Mouse (Mus musculus) embryonic facial prominence, embryonic 10.5 days (tissue): ENCODE measurements around the gene Nav2. TPM values are rescaled to one million over a fixed set of nuclear protein-coding genes. Genes with fewer than 3 reads are reported as not detected.

ENCODE experiments used
- DNase-seq: peaks from one replicate; pipeline ENCODE4 v3.0.0-alpha.2; 2017; ENCODE audit warnings: low spot score
- H3K27ac ChIP-seq: fragments of 300-500 bp; sonication (generic); replicated peaks from 2 replicates; pipeline ENCODE4 v1.5.1; 2016; ENCODE audit warnings: mild to moderate bottlenecking
- H3K27me3 ChIP-seq: fragments of 300-500 bp; sonication (generic); replicated peaks from 2 replicates; pipeline ENCODE4 v1.6.1; 2016; ENCODE audit warnings: low read depth, mild to moderate bottlenecking; ENCODE audit not compliant: poor library complexity, severe bottlenecking
- H3K36me3 ChIP-seq: fragments of 300-500 bp; sonication (generic); replicated peaks from 2 replicates; pipeline ENCODE4 v1.6.1; 2016; ENCODE audit warnings: mild to moderate bottlenecking, moderate library complexity
- H3K4me1 ChIP-seq: fragments of 300-500 bp; sonication (generic); 2 replicates; pipeline ENCODE4 v1.6.1; 2016
- H3K4me3 ChIP-seq: fragments of 300-500 bp; sonication (generic); 2 replicates; pipeline ENCODE4 v1.5.1; 2016; ENCODE audit warnings: mild to moderate bottlenecking, moderate library complexity
- H3K9me3 ChIP-seq: fragments of 300-500 bp; sonication (generic); 2 replicates; pipeline ENCODE4 v1.6.1; 2016; ENCODE audit warnings: mild to moderate bottlenecking
- whole genome bisulfite sequencing: fragments of 180-500 bp; shearing (Covaris S2); methylation state at CpG from one replicate; pipeline ENCODE4 v1.1.7; 2016; 5-methylcytosine and 5-hydroxymethylcytosine counted together
- polyA plus RNA-seq: library from polyadenylated mRNA; unstranded; fragments of >200 nt; fragmentation: Nextera tagmentation; extraction: Ambion mirVana; gene quantifications from 2 replicates; pipeline ENCODE4 v1.2.1, GENCODE M21; 2016

Nav2 gene
- polyA plus RNA-seq, 1 experiment from 2014 or later = 11.5 TPM

- 78% methylated on average over 4 of the region's 4 CpGs for WGBS
- Histone ChIP-seq H3K27ac (no peak overlapping the region), H3K9me3 (no peaks in the 10 kb centered on the region), H3K4me1 (peaks cover 4% of the 10 kb centered on the region; the same call in 1 of the 2 replicates), H3K4me3 (no peak overlapping the region), H3K36me3 (no peaks in the 10 kb centered on the region), H3K27me3 (no peaks in the 10 kb centered on the region)
- no peak for DNase-seq
Observed at GRCm38 (mm10) chr7:49421261-49421660, 512.7 kb downstream of the Nav2 start.

GRCm38 (mm10) chr7:49423943-49424342 is 515.4 kb downstream of the Nav2 start:
- peaks cover 4% of the 10 kb centered on the region; the same call in 1 of the 2 replicates for H3K4me1 ChIP-seq
- H3K36me3 ChIP-seq = no peaks in the 10 kb centered on the region
- no peak overlapping the region for H3K4me3 ChIP-seq
- no peaks in the 10 kb centered on the region for H3K27me3 ChIP-seq
- H3K27ac ChIP-seq = no peak overlapping the region
- WGBS = 91% methylated on average over 6 of the region's 6 CpGs
- no peaks in the 10 kb centered on the region for H3K9me3 ChIP-seq
- DNase-seq = no peak

GRCm38 (mm10) chr7:49426060-49426459 is 517.5 kb downstream of the Nav2 start:
- H3K9me3 ChIP-seq = no peaks in the 10 kb centered on the region
- DNase-seq = peak; percentile 56
- H3K27ac ChIP-seq = no peak overlapping the region
- H3K27me3 ChIP-seq = no peaks in the 10 kb centered on the region
- H3K4me1 ChIP-seq = peaks cover 4% of the 10 kb centered on the region; the same call in 1 of the 2 replicates
- H3K36me3 ChIP-seq = no peaks in the 10 kb centered on the region
- 34% methylated on average over 4 of the region's 4 CpGs for WGBS
- H3K4me3 ChIP-seq = no peak overlapping the region

GRCm38 (mm10) chr7:49427843-49428242 is 519.3 kb downstream of the Nav2 start:
- H3K9me3 ChIP-seq = no peaks in the 10 kb centered on the region
- WGBS = 56% methylated on average over 6 of the region's 6 CpGs
- peak; percentile 57 for DNase-seq
- H3K27ac ChIP-seq = no peak overlapping the region
- peaks cover 4% of the 10 kb centered on the region; the same call in 1 of the 2 replicates for H3K4me1 ChIP-seq
- H3K4me3 ChIP-seq = no peak overlapping the region
- H3K36me3 ChIP-seq = no peaks in the 10 kb centered on the region
- no peaks in the 10 kb centered on the region for H3K27me3 ChIP-seq

- Histone ChIP-seq H3K27me3 (peaks cover 5% of the 10 kb centered on the region; the same call in 1 of the 2 replicates), H3K36me3 (no peaks in the 10 kb centered on the region), H3K27ac (no peak overlapping the region), H3K4me3 (no peak overlapping the region), H3K4me1 (peaks cover 4% of the 10 kb centered on the region; the same call in 1 of the 2 replicates), H3K9me3 (no peaks in the 10 kb centered on the region)
- no peak for DNase-seq
- 72% methylated on average over 5 of the region's 5 CpGs for WGBS
Observed at GRCm38 (mm10) chr7:49428947-49429346, 520.4 kb downstream of the Nav2 start.

- Histone ChIP-seq H3K27me3 (peaks cover 5% of the 10 kb centered on the region; the same call in 1 of the 2 replicates), H3K9me3 (no peaks in the 10 kb centered on the region), H3K4me3 (no peak overlapping the region), H3K36me3 (no peaks in the 10 kb centered on the region), H3K27ac (no peak overlapping the region), H3K4me1 (no peaks in the 10 kb centered on the region; the same call in 1 of the 2 replicates)
- DNase-seq = no peak
- 86% methylated on average over 7 of the region's 7 CpGs for WGBS
Observed at GRCm38 (mm10) chr7:49430808-49431207, 522.3 kb downstream of the Nav2 start.

- Histone ChIP-seq H3K4me3 (no peak overlapping the region), H3K27me3 (peaks cover 5% of the 10 kb centered on the region; the same call in 1 of the 2 replicates), H3K4me1 (peaks cover 17% of the 10 kb centered on the region), H3K27ac (no peak overlapping the region), H3K9me3 (no peaks in the 10 kb centered on the region), H3K36me3 (no peaks in the 10 kb centered on the region)
- DNase-seq = no peak
Observed at GRCm38 (mm10) chr7:49433945-49434344, 525.4 kb downstream of the Nav2 start.

GRCm38 (mm10) chr7:49436492-49436891 is 528.0 kb downstream of the Nav2 start:
- H3K36me3 ChIP-seq = no peaks in the 10 kb centered on the region
- WGBS = 75% methylated on average over 7 of the region's 7 CpGs
- DNase-seq = no peak
- H3K27ac ChIP-seq = no peak overlapping the region
- H3K4me1 ChIP-seq = peaks cover 23% of the 10 kb centered on the region
- H3K4me3 ChIP-seq = no peak overlapping the region
- H3K9me3 ChIP-seq = no peaks in the 10 kb centered on the region
- peaks cover 14% of the 10 kb centered on the region; the same call in 1 of the 2 replicates for H3K27me3 ChIP-seq

- peak; percentile 73 for DNase-seq
- Histone ChIP-seq H3K27ac (peak overlapping the region; percentile 71), H3K27me3 (peaks cover 14% of the 10 kb centered on the region; the same call in 1 of the 2 replicates), H3K4me3 (0 out of 2 replicates have a peak overlapping the region, but pooled peaks have one; percentile 6), H3K4me1 (peaks cover 36% of the 10 kb centered on the region), H3K36me3 (no peaks in the 10 kb centered on the region), H3K9me3 (no peaks in the 10 kb centered on the region)
- 16% methylated on average over 11 of the region's 11 CpGs for whole genome bisulfite sequencing
Observed at GRCm38 (mm10) chr7:49437901-49438300, 529.4 kb downstream of the Nav2 start.

GRCm38 (mm10) chr7:49439136-49439535 is 530.6 kb downstream of the Nav2 start:
- Histone ChIP-seq H3K36me3 (no peaks in the 10 kb centered on the region), H3K4me3 (no peak overlapping the region), H3K27me3 (peaks cover 19% of the 10 kb centered on the region), H3K27ac (peak overlapping the region; percentile 71; the same call in 1 of the 2 replicates), H3K9me3 (no peaks in the 10 kb centered on the region), H3K4me1 (peaks cover 46% of the 10 kb centered on the region)
- DNase-seq = no peak
- 77% methylated on average over 2 of the region's 2 CpGs for WGBS

GRCm38 (mm10) chr7:49440333-49440969 is 531.9 kb downstream of the Nav2 start:
- Histone ChIP-seq H3K4me1 (peaks cover 50% of the 10 kb centered on the region), H3K4me3 (no peak overlapping the region), H3K36me3 (no peaks in the 10 kb centered on the region), H3K27ac (no peak overlapping the region), H3K27me3 (peaks cover 24% of the 10 kb centered on the region), H3K9me3 (no peaks in the 10 kb centered on the region)
- DNase-seq = no peak
- 92% methylated on average over 14 of the region's 14 CpGs for WGBS

GRCm38 (mm10) chr7:49442174-49442573 is 533.7 kb downstream of the Nav2 start:
- H3K27me3 ChIP-seq = peaks cover 24% of the 10 kb centered on the region
- H3K9me3 ChIP-seq = no peaks in the 10 kb centered on the region
- peaks cover 58% of the 10 kb centered on the region for H3K4me1 ChIP-seq
- no peaks in the 10 kb centered on the region for H3K36me3 ChIP-seq
- H3K4me3 ChIP-seq = no peak overlapping the region
- H3K27ac ChIP-seq = no peak overlapping the region
- no peak for DNase-seq
- WGBS = 64% methylated on average over 8 of the region's 8 CpGs

GRCm38 (mm10) chr7:49448580-49448979 is 540.1 kb downstream of the Nav2 start:
- Histone ChIP-seq H3K36me3 (peaks cover 7% of the 10 kb centered on the region; the same call in 1 of the 2 replicates), H3K4me3 (no peak overlapping the region), H3K9me3 (no peaks in the 10 kb centered on the region), H3K27me3 (peaks cover 46% of the 10 kb centered on the region), H3K27ac (no peak overlapping the region; the same call in 1 of the 2 replicates), H3K4me1 (peaks cover 68% of the 10 kb centered on the region)
- WGBS = 65% methylated on average over 3 of the region's 3 CpGs
- no peak for DNase-seq
